Mouse (Mus musculus) heart, embryonic 15.5 days (tissue): ENCODE measurements around the gene Nek2. TPM values are rescaled to one million over a fixed set of nuclear protein-coding genes. Genes with fewer than 3 reads are reported as not detected.

Experiments used
- ATAC-seq: fragments of 200-750 bp; cut with Nextera tagmentation; replicated peaks from 2 replicates; pipeline ENCODE4 v1.8.0; 2017; ENCODE audit warnings: low read depth, moderate TSS enrichment; ENCODE audit not compliant: insufficient number of reproducible peaks, insufficient read depth, low FRiP score
- H3K27ac ChIP-seq: fragments of 300-500 bp; sonication (generic); 2 replicates; pipeline ENCODE4 v1.5.1; 2015; ENCODE audit warnings: mild to moderate bottlenecking, inconsistent platforms
- H3K27me3 ChIP-seq: fragments of 300-500 bp; sonication (generic); 2 replicates; pipeline ENCODE4 v1.6.1; 2015; ENCODE audit warnings: inconsistent platforms
- H3K36me3 ChIP-seq: fragments of 300-500 bp; sonication (generic); 2 replicates; pipeline ENCODE4 v1.6.1; 2015; ENCODE audit warnings: mild to moderate bottlenecking, inconsistent platforms
- H3K4me1 ChIP-seq: fragments of 300-500 bp; sonication (generic); replicated peaks from 2 replicates; pipeline ENCODE4 v1.6.1; 2015; ENCODE audit warnings: inconsistent platforms
- H3K4me2 ChIP-seq: fragments of 300-500 bp; sonication (generic); 2 replicates; pipeline ENCODE4 v1.6.1; 2015; ENCODE audit warnings: inconsistent platforms, mild to moderate bottlenecking, moderate library complexity
- H3K4me3 ChIP-seq: fragments of 300-500 bp; sonication (generic); 2 replicates; pipeline ENCODE4 v1.5.1; 2015; ENCODE audit warnings: mild to moderate bottlenecking, inconsistent platforms
- H3K9ac ChIP-seq: fragments of 300-500 bp; sonication (generic); 2 replicates; pipeline ENCODE4 v1.6.1; 2015; ENCODE audit warnings: mild to moderate bottlenecking, inconsistent platforms
- H3K9me3 ChIP-seq: fragments of 300-500 bp; sonication (generic); replicated peaks from 2 replicates; pipeline ENCODE4 v1.6.1; 2016; ENCODE audit warnings: inconsistent platforms
- WGBS: fragments of 180-500 bp; shearing (Covaris S2); methylation state at CpG from one replicate; pipeline ENCODE4 v1.1.7; 2015; ENCODE audit warnings: mixed read lengths; 5-methylcytosine and 5-hydroxymethylcytosine counted together
- polyA plus RNA-seq: library from polyadenylated mRNA; unstranded; fragments of >200 nt; fragmentation: Nextera tagmentation; extraction: Ambion mirVana; gene quantifications from 2 replicates; pipeline ENCODE4 v1.2.1, GENCODE M21; 2015

The Nek2 gene
- polyA plus RNA-seq, 1 experiment from 2014 or later: 30.9 TPM

- H3K9me3 ChIP-seq: no peaks in the 10 kb centered on the region
- H3K4me2 ChIP-seq: peak overlapping the region; percentile 11; the same call in 1 of the 2 replicates
- peak; percentile 9; the same call in 1 of the 2 replicates for ATAC-seq
- no peak overlapping the region for H3K4me3 ChIP-seq
- WGBS: 30% methylated on average over 17 of the region's 17 CpGs
- 0 out of 2 replicates have a peak overlapping the region, but pooled peaks have one; percentile 23 for H3K27ac ChIP-seq
- no peaks in the 10 kb centered on the region for H3K36me3 ChIP-seq
- peaks cover 18% of the 10 kb centered on the region for H3K4me1 ChIP-seq
- H3K9ac ChIP-seq: no peak overlapping the region
- H3K27me3 ChIP-seq: no peaks in the 10 kb centered on the region
Measured at GRCm38 (mm10) chr1:191838994-191839741, 17.9 kb downstream of the Nek2 start.

DNA sequence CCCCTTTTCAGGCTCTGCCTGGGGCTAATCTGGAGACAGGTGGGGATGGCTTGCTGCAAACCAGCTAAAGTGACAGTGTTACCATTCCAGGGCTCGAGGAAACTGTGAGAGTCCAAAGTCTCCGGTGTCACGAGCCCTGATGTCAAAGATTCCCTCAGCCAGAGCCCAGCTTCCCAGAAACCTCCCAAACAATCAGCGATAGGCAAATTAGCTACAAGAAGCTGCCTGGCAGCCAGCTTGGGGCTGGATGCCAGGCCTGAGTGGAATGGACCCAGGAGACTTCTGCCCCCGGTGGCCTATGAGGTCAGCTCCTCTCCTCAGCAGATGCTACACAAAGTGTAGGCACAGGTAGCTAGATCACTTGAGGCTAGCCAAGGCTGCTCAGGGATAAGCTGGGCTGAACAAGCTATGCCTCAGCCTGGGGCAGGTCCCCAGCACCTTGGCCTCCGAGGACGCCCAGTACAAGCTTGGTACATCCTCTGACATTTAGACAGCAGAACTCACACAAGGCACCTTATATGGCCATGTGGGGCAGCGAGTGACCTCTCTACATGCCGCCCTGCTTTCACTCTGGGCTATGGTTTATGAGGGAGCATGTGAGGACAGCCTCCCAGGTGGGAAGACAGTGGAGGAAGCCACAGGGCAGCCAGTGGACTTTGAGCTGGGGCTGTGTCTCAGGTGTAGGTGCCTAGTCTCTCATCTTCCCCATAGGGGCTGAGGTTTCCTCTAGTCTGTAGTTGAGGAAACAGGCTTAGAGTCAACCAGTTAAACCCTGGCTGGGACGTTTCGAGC, 19.7 kb downstream of the Nek2 start:
- no peak overlapping the region for H3K4me3 ChIP-seq
- H3K4me2 ChIP-seq: no peak overlapping the region
- H3K9ac ChIP-seq: no peak overlapping the region
- no peaks in the 10 kb centered on the region for H3K27me3 ChIP-seq
- H3K36me3 ChIP-seq: no peaks in the 10 kb centered on the region
- 72% methylated on average over 11 of the region's 11 CpGs for WGBS
- H3K9me3 ChIP-seq: no peaks in the 10 kb centered on the region
- no peak for ATAC-seq
- peaks cover 18% of the 10 kb centered on the region for H3K4me1 ChIP-seq
- no peak overlapping the region for H3K27ac ChIP-seq

DNA sequence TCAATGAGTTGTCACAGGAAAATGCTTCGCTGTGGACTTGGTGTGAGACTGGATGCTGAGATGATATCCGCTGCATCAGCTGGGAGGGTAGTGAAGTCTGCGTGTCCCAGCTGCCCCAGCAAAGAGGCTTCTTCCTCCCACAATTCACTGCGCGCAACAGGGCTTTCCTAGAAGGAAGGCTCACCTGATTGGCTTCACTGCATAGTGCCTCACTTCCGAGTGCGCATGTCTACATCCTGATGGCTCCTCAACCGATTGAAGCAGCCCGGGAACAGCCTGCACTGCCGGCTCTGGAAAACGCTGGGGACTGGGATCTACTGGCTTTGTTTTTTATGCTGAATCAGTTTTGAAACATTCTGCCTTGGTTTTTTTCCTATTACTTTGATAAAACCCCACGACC, 21.0 kb downstream of the Nek2 start:
- H3K4me1 ChIP-seq: peaks cover 18% of the 10 kb centered on the region
- H3K9me3 ChIP-seq: no peaks in the 10 kb centered on the region
- H3K4me2 ChIP-seq: no peak overlapping the region
- no peak overlapping the region for H3K27ac ChIP-seq
- H3K9ac ChIP-seq: no peak overlapping the region
- no peak overlapping the region for H3K4me3 ChIP-seq
- H3K36me3 ChIP-seq: no peaks in the 10 kb centered on the region
- WGBS: 83% methylated on average over 12 of the region's 12 CpGs
- H3K27me3 ChIP-seq: no peaks in the 10 kb centered on the region
- ATAC-seq: no peak

- Histone ChIP-seq H3K4me1 (no peaks in the 10 kb centered on the region), H3K27ac (no peak overlapping the region), H3K27me3 (no peaks in the 10 kb centered on the region), H3K4me2 (no peak overlapping the region), H3K9ac (no peak overlapping the region), H3K36me3 (no peaks in the 10 kb centered on the region), H3K9me3 (no peaks in the 10 kb centered on the region), H3K4me3 (no peak overlapping the region)
- no peak for ATAC-seq
- WGBS: 72% methylated on average over 5 of the region's 5 CpGs
Measured at GRCm38 (mm10) chr1:191846667-191847066, 25.4 kb downstream of the Nek2 start.

GRCm38 (mm10) chr1:191849501-191849900, 28.3 kb downstream of the Nek2 start:
- WGBS: 67% methylated on average over 4 of the region's 4 CpGs

DNA sequence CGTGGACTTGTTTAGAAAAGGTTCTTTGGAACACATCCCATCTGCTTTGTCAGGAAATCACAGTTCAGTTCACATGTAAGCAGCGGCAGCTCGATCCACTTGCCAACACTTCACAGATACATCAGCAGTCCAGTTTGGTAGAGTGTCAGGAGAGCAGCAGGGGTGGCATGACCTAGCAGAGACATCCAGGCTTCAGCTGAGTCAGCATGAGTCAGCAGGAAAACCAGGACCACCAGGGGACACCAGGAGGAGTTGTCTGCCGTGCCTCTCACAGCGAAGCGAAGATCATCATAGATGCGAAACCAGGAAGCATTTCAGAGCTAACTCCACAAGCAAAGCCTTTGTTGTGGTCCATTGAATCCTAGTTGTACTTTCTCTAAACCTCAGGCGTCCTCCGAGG, 32.2 kb downstream of the Nek2 start:
- H3K36me3 ChIP-seq: no peaks in the 10 kb centered on the region
- no peak overlapping the region for H3K9ac ChIP-seq
- H3K27ac ChIP-seq: no peak overlapping the region
- H3K9me3 ChIP-seq: no peaks in the 10 kb centered on the region
- H3K4me2 ChIP-seq: no peak overlapping the region
- peaks cover 12% of the 10 kb centered on the region for H3K4me1 ChIP-seq
- WGBS: 73% methylated on average over 9 of the region's 9 CpGs
- ATAC-seq: no peak
- H3K27me3 ChIP-seq: no peaks in the 10 kb centered on the region
- no peak overlapping the region for H3K4me3 ChIP-seq

More at GRCm38 (mm10) chr1:191849501-191849900, 28.3 kb downstream of the Nek2 start:
- Histone ChIP-seq H3K36me3 (no peaks in the 10 kb centered on the region), H3K4me3 (no peak overlapping the region), H3K27me3 (no peaks in the 10 kb centered on the region), H3K9me3 (no peaks in the 10 kb centered on the region), H3K27ac (no peak overlapping the region), H3K4me1 (no peaks in the 10 kb centered on the region), H3K4me2 (no peak overlapping the region), H3K9ac (no peak overlapping the region)
- ATAC-seq: no peak

- ATAC-seq: no peak
- no peaks in the 10 kb centered on the region for H3K36me3 ChIP-seq
- H3K9ac ChIP-seq: no peak overlapping the region
- no peak overlapping the region for H3K27ac ChIP-seq
- no peak overlapping the region for H3K4me3 ChIP-seq
- WGBS: 47% methylated on average over 5 of the region's 5 CpGs
- no peaks in the 10 kb centered on the region for H3K9me3 ChIP-seq
- H3K4me1 ChIP-seq: peaks cover 12% of the 10 kb centered on the region
- no peaks in the 10 kb centered on the region for H3K27me3 ChIP-seq
- no peak overlapping the region for H3K4me2 ChIP-seq
Measured at GRCm38 (mm10) chr1:191854716-191855115, 33.5 kb downstream of the Nek2 start.

- no peaks in the 10 kb centered on the region for H3K27me3 ChIP-seq
- 23% methylated on average over 10 of the region's 10 CpGs for WGBS
- no peak overlapping the region for H3K9ac ChIP-seq
- no peak overlapping the region for H3K4me3 ChIP-seq
- H3K9me3 ChIP-seq: no peaks in the 10 kb centered on the region
- H3K36me3 ChIP-seq: no peaks in the 10 kb centered on the region
- no peak overlapping the region for H3K27ac ChIP-seq
- no peak overlapping the region for H3K4me2 ChIP-seq
- ATAC-seq: peak; percentile 73
- H3K4me1 ChIP-seq: peaks cover 12% of the 10 kb centered on the region
Measured at GRCm38 (mm10) chr1:191855136-191855878, 34.1 kb downstream of the Nek2 start.

GRCm38 (mm10) chr1:191856886-191857651, 35.8 kb downstream of the Nek2 start:
- Histone ChIP-seq H3K4me1 (peaks cover 12% of the 10 kb centered on the region), H3K4me2 (no peak overlapping the region), H3K36me3 (no peaks in the 10 kb centered on the region), H3K9ac (no peak overlapping the region), H3K4me3 (no peak overlapping the region), H3K27me3 (no peaks in the 10 kb centered on the region), H3K9me3 (no peaks in the 10 kb centered on the region), H3K27ac (no peak overlapping the region)
- WGBS: 81% methylated on average over 5 of the region's 5 CpGs
- no peak for ATAC-seq

DNA sequence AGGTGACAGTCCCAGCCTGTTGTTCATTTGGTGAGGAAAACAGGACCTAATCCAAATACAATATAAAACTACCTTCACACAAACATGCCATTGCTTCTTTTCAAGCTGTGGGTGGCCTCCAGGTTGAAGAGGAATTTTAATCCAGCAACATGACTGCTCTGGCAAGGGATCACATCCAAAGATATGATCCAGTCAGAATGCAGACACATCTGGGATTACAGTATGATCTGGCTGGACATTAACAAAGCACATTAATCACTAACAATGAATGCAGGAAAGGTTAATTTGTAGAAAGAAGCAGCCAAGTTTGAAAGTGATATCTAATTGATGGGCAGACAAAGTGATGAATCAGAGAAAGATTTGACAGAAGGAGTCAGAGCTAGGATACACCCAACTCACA, 36.9 kb downstream of the Nek2 start:
- Histone ChIP-seq H3K27ac (no peak overlapping the region), H3K4me2 (no peak overlapping the region), H3K4me3 (no peak overlapping the region), H3K36me3 (no peaks in the 10 kb centered on the region), H3K9me3 (no peaks in the 10 kb centered on the region), H3K9ac (no peak overlapping the region), H3K27me3 (no peaks in the 10 kb centered on the region), H3K4me1 (peaks cover 12% of the 10 kb centered on the region)
- no peak for ATAC-seq

DNA sequence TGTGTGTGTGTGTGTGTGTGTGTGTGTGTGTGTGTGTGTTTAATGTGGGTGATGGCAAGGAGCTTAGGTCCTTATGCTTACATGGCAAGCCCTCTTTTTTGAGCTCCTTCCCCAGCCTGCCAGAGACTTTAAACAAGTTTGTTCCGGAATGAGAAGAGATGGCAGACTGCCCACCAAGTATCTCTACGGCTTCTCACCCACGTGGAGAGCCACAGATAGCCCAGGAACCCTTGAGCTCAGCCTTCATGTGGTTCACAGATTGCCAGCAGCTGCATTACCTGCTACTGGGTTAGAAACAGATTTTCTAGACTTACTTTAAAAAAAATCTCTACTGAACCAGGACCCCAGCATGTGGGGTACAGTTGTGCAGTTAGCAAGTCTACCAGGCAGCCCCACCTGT, 38.6 kb downstream of the Nek2 start:
- no peaks in the 10 kb centered on the region for H3K27me3 ChIP-seq
- no peak overlapping the region for H3K4me2 ChIP-seq
- no peaks in the 10 kb centered on the region for H3K9me3 ChIP-seq
- H3K4me3 ChIP-seq: no peak overlapping the region
- H3K4me1 ChIP-seq: peaks cover 10% of the 10 kb centered on the region
- no peak overlapping the region for H3K27ac ChIP-seq
- ATAC-seq: no peak
- WGBS: 67% methylated on average over 3 of the region's 3 CpGs
- no peak overlapping the region for H3K9ac ChIP-seq
- H3K36me3 ChIP-seq: no peaks in the 10 kb centered on the region
